Mouse (Mus musculus) gastrocnemius, adult 2 months (tissue): Measurements from ENCODE around the gene Nfkbie. TPM values are rescaled to one million over a fixed set of nuclear protein-coding genes. Genes with fewer than 3 reads are reported as not detected.

Source experiments
- DNase-seq: peaks from one replicate; pipeline ENCODE4 v3.0.0; 2022
- H3K27ac ChIP-seq: fragments of 200-600 bp; 2 replicates; pipeline ENCODE4 v1.8.1; 2022; ENCODE audit warnings: mild to moderate bottlenecking
- H3K4me3 ChIP-seq: fragments of 200-600 bp; 2 replicates; pipeline ENCODE4 v1.8.1; 2022; ENCODE audit warnings: mild to moderate bottlenecking, moderate library complexity
- CTCF ChIP-seq: fragments of 200-600 bp; IDR thresholded peaks from 2 replicates; pipeline ENCODE4 v1.8.1; 2022; ENCODE audit warnings: antibody characterized with exemption, mild to moderate bottlenecking, moderate library complexity
- intact Hi-C: fragments of 180-260 bp; cut with DNase I; formaldehyde crosslinking; loops from one replicate; pipeline ENCODE4 v1.15.1; 2025
- total RNA-seq, 2 experiments: library from RNA; stranded (reverse); gene quantifications; 2 replicates each; pipeline ENCODE4 v1.2.3; 2021

Gene Nfkbie
- total RNA-seq, 2 experiments from 2014 or later: 0.36 to 0.43 TPM

- peak overlapping the region; percentile 72 for H3K27ac ChIP-seq
- intact Hi-C loops: loop anchor here (10.0 kb wide), 1 partner anchor 574 kb away; the partner anchor contains the start of gene Mad2l1bp
- H3K4me3 ChIP-seq: peak overlapping the region; percentile 29
- no peak for TF ChIP-seq CTCF
- peak; percentile 67 for DNase-seq
Measured at GRCm38 (mm10) chr17:45580958-45581477, 25.5 kb downstream of the Nfkbie start.

- intact Hi-C loops: loop anchor here (10.0 kb wide), 1 partner anchor 573 kb away; the partner anchor contains the start of gene Mad2l1bp
- Histone ChIP-seq H3K4me3 (peak overlapping the region; percentile 29), H3K27ac (peak overlapping the region; percentile 72)
- TF ChIP-seq CTCF: peak; percentile 96
- peak; percentile 74 for DNase-seq
Measured at GRCm38 (mm10) chr17:45581567-45581983, 26.1 kb downstream of the Nfkbie start.

GRCm38 (mm10) chr17:45582188-45582587 lies 26.7 kb downstream of the Nfkbie start:
- Histone ChIP-seq H3K27ac (no peak overlapping the region), H3K4me3 (no peak overlapping the region)
- intact Hi-C loops: loop anchor here (10.0 kb wide), 1 partner anchor 573 kb away; the partner anchor contains the start of gene Mad2l1bp
- no peak for TF ChIP-seq CTCF
- no peak for DNase-seq

GRCm38 (mm10) chr17:45582715-45583355 lies 27.3 kb downstream of the Nfkbie start:
- intact Hi-C loops: loop anchor here (10.0 kb wide), 1 partner anchor 572 kb away; the partner anchor contains the start of gene Mad2l1bp
- TF ChIP-seq CTCF: peak; percentile 62
- 0 out of 2 replicates have a peak overlapping the region, but pooled peaks have one; percentile 95 for H3K27ac ChIP-seq
- peak; percentile 33 for DNase-seq
- no peak overlapping the region for H3K4me3 ChIP-seq

DNA sequence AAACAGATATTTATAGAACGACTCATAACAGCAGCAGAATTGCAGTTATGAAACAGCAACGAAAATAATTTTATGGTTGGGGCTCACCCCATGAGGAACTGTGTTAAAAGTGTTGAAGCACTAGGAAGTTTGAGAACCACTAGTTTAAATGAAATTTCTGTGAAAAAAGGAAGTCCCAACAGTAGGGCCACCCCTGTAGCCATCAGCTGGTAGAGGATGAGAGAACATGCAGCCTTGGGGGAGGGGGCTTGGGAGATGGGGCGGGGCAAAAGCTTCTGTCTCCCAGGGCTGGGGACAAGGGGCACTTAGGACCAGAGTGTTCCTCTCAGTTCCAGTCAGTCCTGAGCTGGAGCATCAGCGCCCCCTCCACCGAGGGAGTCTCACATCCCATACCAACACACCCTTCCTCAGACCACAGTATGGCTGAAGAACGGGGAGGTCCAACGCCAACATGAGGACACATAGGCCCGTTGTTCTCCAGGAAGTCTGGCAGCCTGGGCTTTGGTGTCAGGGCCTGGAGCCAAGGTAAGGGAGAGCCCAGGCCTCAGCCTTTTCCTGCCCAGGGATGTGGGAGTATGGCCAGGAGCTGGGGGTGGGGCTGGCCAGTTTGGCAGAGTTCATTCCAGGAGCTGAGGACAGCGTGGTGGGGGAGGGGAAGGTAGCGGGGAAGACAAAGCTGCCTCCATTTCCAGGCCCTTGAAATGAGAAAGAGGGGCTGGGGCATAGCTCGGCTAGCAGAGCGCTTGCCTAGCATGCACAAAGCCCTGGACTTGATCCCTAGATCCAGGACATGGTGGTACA lies 28.8 kb downstream of the Nfkbie start:
- no peak for TF ChIP-seq CTCF
- H3K27ac ChIP-seq: peak overlapping the region; percentile 95
- intact Hi-C loops: loop anchor here (10.0 kb wide), 1 partner anchor 571 kb away; the partner anchor contains the start of gene Mad2l1bp
- DNase-seq: peak; percentile 94
- H3K4me3 ChIP-seq: peak overlapping the region; percentile 54

GRCm38 (mm10) chr17:45584939-45585678 lies 29.6 kb downstream of the Nfkbie start:
- no peak; the same call in 1 of the 2 replicates for TF ChIP-seq CTCF
- intact Hi-C loops: loop anchor here (1.0 to 10.0 kb wide), 2 partner anchors 42 to 570 kb away; partner anchors contain the start of gene Mad2l1bp
- Histone ChIP-seq H3K27ac (peak overlapping the region; percentile 95), H3K4me3 (peak overlapping the region; percentile 54)
- DNase-seq: peak; percentile 89

DNA sequence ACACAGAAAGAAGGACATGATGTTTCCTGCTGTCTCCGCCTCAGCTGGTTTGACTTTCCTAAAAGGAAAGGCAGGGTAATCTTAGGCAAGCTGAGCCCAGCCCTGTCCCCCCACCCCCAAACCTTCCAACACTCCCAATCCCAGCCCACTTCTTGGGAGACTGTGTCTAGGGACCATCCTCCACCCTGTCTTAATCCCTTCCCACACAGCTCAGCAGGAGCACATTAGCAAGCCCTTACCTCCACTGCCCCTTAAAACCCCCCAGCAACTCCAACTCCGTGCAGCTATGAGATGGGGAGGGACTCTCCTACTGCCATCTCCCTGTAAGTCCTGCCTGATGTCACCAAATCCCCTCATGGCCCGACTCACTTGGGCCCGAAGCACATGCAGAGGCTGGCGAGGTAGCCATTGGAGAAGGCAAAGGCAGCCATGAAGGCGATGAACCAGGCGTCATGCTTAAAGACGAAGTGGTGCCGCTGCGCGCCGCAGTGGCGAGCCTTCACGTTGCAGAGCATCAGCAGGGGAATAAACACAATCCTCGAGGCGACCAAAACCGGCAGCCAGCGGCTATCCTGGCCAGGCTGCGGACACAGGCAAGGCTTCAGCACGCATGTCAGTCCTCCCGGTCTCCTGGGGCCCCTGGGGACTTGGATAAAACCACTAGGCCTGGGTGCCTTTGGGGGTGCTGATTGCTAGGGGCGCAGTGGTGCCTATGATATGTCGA lies 30.4 kb downstream of the Nfkbie start:
- intact Hi-C loops: loop anchor here (1.0 to 10.0 kb wide), 2 partner anchors 41 to 569 kb away; partner anchors contain the start of gene Mad2l1bp

DNA sequence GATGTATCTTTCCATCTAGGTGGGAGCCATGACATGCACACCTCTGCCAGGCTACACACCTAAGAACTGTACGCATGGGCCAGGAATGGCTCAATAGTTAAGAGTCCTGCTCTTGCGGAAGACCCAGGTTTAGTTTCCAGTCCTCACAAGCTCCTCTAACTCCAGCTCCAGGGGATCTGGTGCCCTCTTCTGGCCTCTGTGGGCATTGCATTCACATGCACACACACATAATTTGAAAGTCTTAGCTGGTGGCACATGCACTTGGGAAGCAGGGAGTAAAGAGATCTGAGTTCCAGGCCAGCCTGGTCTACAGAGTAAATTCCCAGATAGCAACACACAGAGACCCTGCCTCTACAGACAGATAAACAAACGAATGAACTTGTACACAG lies 30.9 kb downstream of the Nfkbie start:
- DNase-seq: no peak
- peak; percentile 47 for TF ChIP-seq CTCF
- intact Hi-C loops: loop anchor here (10.0 kb wide), 1 partner anchor 568 kb away; the partner anchor contains the start of gene Mad2l1bp
- Histone ChIP-seq H3K27ac (peak overlapping the region; percentile 95), H3K4me3 (no peak overlapping the region)

More for the DNA sequence above, 30.4 kb downstream of the Nfkbie start:
- Histone ChIP-seq H3K4me3 (peak overlapping the region; percentile 54), H3K27ac (peak overlapping the region; percentile 95)
- DNase-seq: no peak
- TF ChIP-seq CTCF: no peak

- no peak for DNase-seq
- intact Hi-C loops: loop anchor here (10.0 kb wide), 1 partner anchor 566 kb away; the partner anchor contains the start of gene Mad2l1bp
- no peak overlapping the region for H3K27ac ChIP-seq
- no peak overlapping the region for H3K4me3 ChIP-seq
- TF ChIP-seq CTCF: no peak
Measured at GRCm38 (mm10) chr17:45588370-45588769, 32.9 kb downstream of the Nfkbie start.

GRCm38 (mm10) chr17:45589236-45589635 lies 33.7 kb downstream of the Nfkbie start:
- TF ChIP-seq CTCF: no peak
- Histone ChIP-seq H3K4me3 (no peak overlapping the region), H3K27ac (no peak overlapping the region)
- intact Hi-C loops: loop anchor here (10.0 kb wide), 1 partner anchor 566 kb away; the partner anchor contains the start of gene Mad2l1bp
- DNase-seq: no peak

DNA sequence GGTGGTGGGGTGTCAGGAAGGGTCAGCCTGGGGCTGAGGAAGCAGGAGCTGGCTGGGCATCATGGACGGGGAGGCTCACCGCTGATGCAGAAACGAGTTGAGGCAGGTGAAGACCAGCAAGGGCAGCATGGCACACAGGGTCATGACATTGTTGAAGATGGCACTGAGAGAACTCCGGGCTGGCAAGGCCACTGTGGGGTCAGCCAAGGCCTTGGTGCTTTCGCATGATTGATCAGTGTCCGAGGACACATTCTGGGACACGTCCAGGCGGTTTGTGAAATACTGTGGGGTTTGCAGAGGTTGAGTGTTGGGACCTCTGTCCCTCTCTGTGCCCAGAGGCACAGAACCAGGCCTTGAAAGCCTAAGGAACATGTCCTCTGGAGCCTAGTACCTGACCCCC lies 34.3 kb downstream of the Nfkbie start:
- no peak for TF ChIP-seq CTCF
- peak overlapping the region; percentile 94; the same call in 1 of the 2 replicates for H3K27ac ChIP-seq
- no peak for DNase-seq
- intact Hi-C loops: loop anchor here (10.0 kb wide), 2 partner anchors 445 to 565 kb away; partner anchors contain the start of genes Mad2l1bp and Vegfa
- no peak overlapping the region for H3K4me3 ChIP-seq
